Mouse (Mus musculus) left cerebral cortex, adult 11 months (tissue): ENCODE measurements around the gene Entr1.
A peak's percentile ranks its signal among the peaks of the same experiment; 100 is the strongest.
"Not testable (repeated sequence)": the region's sequence is repeated elsewhere in the genome, so short reads cannot be mapped to it uniquely, and the experiment has no call there.

Experiments
- DNase-seq: peaks from one replicate; pipeline ENCODE4 v3.0.0; 2022; ENCODE audit warnings: low spot score

The Entr1 gene

GRCm38 (mm10) chr2:26387713-26388112 lies 1.4 kb downstream of the Entr1 start:
- no peak for DNase-seq

GRCm38 (mm10) chr2:26380871-26381270 lies 8.2 kb downstream of the Entr1 start:
- DNase-seq: not testable (repeated sequence)

- peak; percentile 66 for DNase-seq
Observed at GRCm38 (mm10) chr2:26380131-26380771, 8.9 kb downstream of the Entr1 start, which contains the start of gene Snapc4. Snapc4 (minus strand) TSS chr2:26380653.

GRCm38 (mm10) chr2:26372396-26372795 lies 16.7 kb downstream of the Entr1 start:
- DNase-seq: no peak

- no peak for DNase-seq
Observed at GRCm38 (mm10) chr2:26368572-26368971, 20.5 kb downstream of the Entr1 start.

GRCm38 (mm10) chr2:26367911-26368310 lies 21.2 kb downstream of the Entr1 start:
- no peak for DNase-seq

GRCm38 (mm10) chr2:26364738-26365465 lies 24.2 kb downstream of the Entr1 start:
- DNase-seq: no peak

GRCm38 (mm10) chr2:26363481-26363880 lies 25.6 kb downstream of the Entr1 start:
- DNase-seq: no peak

- no peak for DNase-seq
Observed at GRCm38 (mm10) chr2:26362991-26363390, 26.1 kb downstream of the Entr1 start.

GRCm38 (mm10) chr2:26360772-26361171 lies 28.3 kb downstream of the Entr1 start, which contains the start of gene Card9:
Card9 (minus strand) TSS chr2:26360918.
- DNase-seq: no peak

- no peak for DNase-seq
Observed at GRCm38 (mm10) chr2:26359983-26360382, 29.1 kb downstream of the Entr1 start.

- DNase-seq: no peak
Observed at GRCm38 (mm10) chr2:26358667-26359320, 30.3 kb downstream of the Entr1 start.

- DNase-seq: no peak
Observed at GRCm38 (mm10) chr2:26357484-26357883, 31.6 kb downstream of the Entr1 start.

- no peak for DNase-seq
Observed at GRCm38 (mm10) chr2:26356678-26357077, 32.4 kb downstream of the Entr1 start.

- DNase-seq: no peak
Observed at GRCm38 (mm10) chr2:26356231-26356630, 32.9 kb downstream of the Entr1 start.

GRCm38 (mm10) chr2:26354401-26354800 lies 34.7 kb downstream of the Entr1 start:
- DNase-seq: no peak

- no peak for DNase-seq
Observed at GRCm38 (mm10) chr2:26353066-26353980, 35.8 kb downstream of the Entr1 start.

GRCm38 (mm10) chr2:26352291-26352910 lies 36.7 kb downstream of the Entr1 start:
- DNase-seq: no peak

GRCm38 (mm10) chr2:26351358-26352290 lies 37.5 kb downstream of the Entr1 start, which contains the start of gene Dnlz:
Dnlz (minus strand) TSS chr2:26352110.
- DNase-seq: peak; percentile 89

- no peak for DNase-seq
Observed at GRCm38 (mm10) chr2:26348241-26348640, 40.9 kb downstream of the Entr1 start.
